Mouse (Mus musculus) gastrocnemius, adult 18-20 months (tissue): ENCODE data around the gene Ptpa. TPM values are rescaled to one million over a fixed set of nuclear protein-coding genes. Genes with fewer than 3 reads are reported as not detected.

Experiments used
- DNase-seq: peaks from one replicate; pipeline ENCODE4 v3.0.0; 2021; ENCODE audit warnings: low spot score
- total RNA-seq, 2 experiments: library from RNA; stranded (reverse); gene quantifications; 2 replicates each; pipeline ENCODE4 v1.2.3; 2021

Gene Ptpa
- total RNA-seq, 2 experiments from 2014 or later, result 62.9 to 65.1 TPM

- DNase-seq, result no peak
These were observed 43.4 kb downstream of the Ptpa start for GRCm38 (mm10) chr2:30459241-30459640.

- DNase-seq, result no peak
These were observed 47.5 kb downstream of the Ptpa start for GRCm38 (mm10) chr2:30463341-30463761.

- DNase-seq, result peak; percentile 77
These were observed 48.1 kb downstream of the Ptpa start for GRCm38 (mm10) chr2:30463904-30464330.

- no peak for DNase-seq
These were observed 48.6 kb downstream of the Ptpa start for GRCm38 (mm10) chr2:30464411-30464810.

GRCm38 (mm10) chr2:30466787-30467186, 50.9 kb downstream of the Ptpa start:
- DNase-seq, result no peak

- no peak for DNase-seq
These were observed 53.2 kb downstream of the Ptpa start for GRCm38 (mm10) chr2:30469009-30469408.

- peak; percentile 77 for DNase-seq
These were observed 53.9 kb downstream of the Ptpa start for GRCm38 (mm10) chr2:30469796-30470142.

GRCm38 (mm10) chr2:30470143-30470946, 54.5 kb downstream of the Ptpa start:
- peak; percentile 74 for DNase-seq

- DNase-seq, result no peak
These were observed 55.2 kb downstream of the Ptpa start for GRCm38 (mm10) chr2:30471051-30471450.

- peak; percentile 88 for DNase-seq
These were observed 56.2 kb downstream of the Ptpa start for GRCm38 (mm10) chr2:30471795-30472720.

GRCm38 (mm10) chr2:30472731-30473351, 57.0 kb downstream of the Ptpa start:
- DNase-seq, result peak; percentile 47

GRCm38 (mm10) chr2:30473431-30474031, 57.7 kb downstream of the Ptpa start:
- no peak for DNase-seq

- peak; percentile 96 for DNase-seq
These were observed 58.2 kb downstream of the Ptpa start, which contains the start of gene Ier5l for GRCm38 (mm10) chr2:30474039-30474438. Gene Ier5l, minus strand, starts transcription at chr2:30474219.

GRCm38 (mm10) chr2:30474776-30475175, 58.9 kb downstream of the Ptpa start:
- DNase-seq, result no peak

GRCm38 (mm10) chr2:30475457-30475856, 59.6 kb downstream of the Ptpa start:
- no peak for DNase-seq

GRCm38 (mm10) chr2:30476241-30476640, 60.4 kb downstream of the Ptpa start:
- no peak for DNase-seq

GRCm38 (mm10) chr2:30478526-30478925, 62.7 kb downstream of the Ptpa start:
- no peak for DNase-seq

- peak; percentile 40 for DNase-seq
These were observed 71.8 kb downstream of the Ptpa start for GRCm38 (mm10) chr2:30487597-30487996.

GRCm38 (mm10) chr2:30490384-30490783, 74.5 kb downstream of the Ptpa start:
- no peak for DNase-seq

GRCm38 (mm10) chr2:30495000-30495908, 79.4 kb downstream of the Ptpa start:
- no peak for DNase-seq
